In the genomic region with DNA sequence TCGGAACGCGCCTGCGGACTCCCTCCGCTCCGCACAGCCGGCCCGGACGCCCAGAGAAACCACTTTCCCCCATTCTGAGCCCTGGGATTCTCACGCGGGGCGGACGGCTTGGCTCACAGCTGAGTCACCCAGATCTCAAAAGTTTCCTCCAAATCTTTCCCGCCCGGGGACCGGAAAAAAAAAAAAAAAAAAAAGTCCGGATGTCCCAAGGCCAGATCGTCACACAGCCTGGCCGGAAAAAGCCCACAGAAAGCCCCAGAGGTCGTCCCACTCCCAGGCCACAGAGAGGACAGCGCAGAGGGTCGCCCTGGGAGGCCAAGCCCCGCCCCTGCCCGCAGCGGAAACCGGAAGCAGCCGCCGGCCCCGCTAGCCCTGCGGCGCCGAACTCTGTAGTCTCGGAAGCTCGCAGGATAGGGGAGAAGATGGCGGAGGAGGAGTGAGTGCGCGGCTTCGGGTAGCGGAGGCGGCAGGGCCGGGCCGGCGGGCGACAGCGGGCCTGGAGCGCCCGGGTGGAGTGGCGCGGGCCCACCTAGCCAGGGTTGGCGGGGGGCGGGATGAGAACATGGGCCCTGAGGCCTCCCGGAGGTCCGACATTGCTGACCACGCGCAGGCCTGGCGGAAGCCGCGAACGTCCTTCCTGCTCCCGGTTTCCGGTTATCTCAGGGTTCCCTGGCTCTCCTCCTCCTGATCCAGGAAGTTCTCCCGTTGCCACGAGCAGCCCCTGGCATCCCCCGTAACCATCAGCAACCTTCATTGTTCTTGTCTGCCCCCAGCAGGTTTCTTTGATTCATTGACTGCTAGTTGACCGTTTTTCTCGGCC, we compare ENCODE assay signal across 8 mouse cellular contexts. TPM values are rescaled to one million over a fixed set of nuclear protein-coding genes. Genes with fewer than 3 reads are reported as not detected.
DNase-seq lines count a peak whose midpoint lies in the region; ATAC-seq and TF ChIP-seq lines count a peak whose summit lies in the region.

TSS of gene Slc9a8 (plus strand) at position 383 of the 820 bp plus-strand sequence.

- DNase-seq in gastrocnemius, postnatal 10 days = peak; percentile 95
- DNase-seq in induced T-regulatory cell, adult 2 months (ENCODE audit: low read depth) = peak; percentile 92
- DNase-seq in left cerebral cortex, adult 9 months (ENCODE audit: low spot score in 2 of 2) = peak; percentile 75 to 92
- DNase-seq in right cerebral cortex, postnatal 14 days = peak; percentile 91
- DNase-seq in urinary bladder, postnatal 36 days (ENCODE audit: low spot score in 2 of 2) = peak; percentile 92 to 95

- TF ChIP-seq CTCF in cortical plate, adult 2 months (IDR thresholded peaks at IDR 0.05; ENCODE audit: extremely low read depth, insufficient read depth, low read length) = no peak

- peak; percentile 51 for TF ChIP-seq POLR2A in cortical plate, adult 2 months (IDR thresholded peaks at IDR 0.05; ENCODE audit: extremely low read depth, insufficient read depth, low read length)

- peak within 1 kb of the TSS; percentile 97 for H3K27ac ChIP-seq in cortical plate, adult 2 months (ENCODE audit: insufficient read depth, low read length)

- H3K4me3 ChIP-seq in cortical plate, adult 2 months (ENCODE audit: insufficient read depth, low read length) = peak within 1 kb of the TSS; percentile 73

- peaks cover 5% of the 10 kb centered on the region; the same call in 1 of the 2 replicates for H3K4me1 ChIP-seq in cortical plate, adult 2 months (ENCODE audit: control insufficient read depth, insufficient read depth, low read length)

- peak; percentile 83 for ATAC-seq in activated CD4-positive, CD25-positive, alpha-beta regulatory T cell, adult 4 months
- peak; percentile 78 for ATAC-seq in megakaryocyte progenitor cell, adult 5-6 weeks (replicated peaks; ENCODE audit: poor library complexity)

RNA-seq across cellular contexts. Expression of gene Slc9a8, which starts in this region (rescaled TPM):
- 10 to 100 TPM; 35.4 to 43.2 TPM for polyA plus RNA-seq in activated CD4-positive, CD25-positive, alpha-beta regulatory T cell, adult 4 months (2017; shearing (Covaris generic))
- 37.9 and 42.1 TPM in 2 replicates for polyA plus RNA-seq in cortical plate, adult 2 months (2012; rRNA removed)
- total RNA-seq in gastrocnemius, postnatal 10 days (2021) = 10 to 100 TPM; 29.2 to 33.3 TPM
- total RNA-seq in megakaryocyte progenitor cell, adult 5-6 weeks (2015) = 25.5 and 37.4 TPM in 2 replicates
- total RNA-seq in megakaryocyte progenitor cell, adult 5-6 weeks (2017) = 17.9 and 25.3 TPM in 2 replicates

Comparison
In these comparisons a context has a peak if more than half of its experiments do, and no peak if none do; other contexts are left out.
1. Peak in every context shown above with its lines: DNase-seq, ATAC-seq, H3K4me3 ChIP-seq and H3K27ac ChIP-seq.